Mouse (Mus musculus) intestine, postnatal 0 days (tissue): ENCODE measurements at regions not wholly inside any gene's neighbourhood (a gene's known extent, or its start where the extent isn't known, plus 50 kb on each side); places are given as distances from the start of the nearest gene placed in this dataset.

Experiments used
- ATAC-seq: fragments of 200-750 bp; cut with Nextera tagmentation; 2 replicates; pipeline ENCODE4 v1.8.0; 2017; ENCODE audit warnings: mild to moderate bottlenecking, moderate TSS enrichment, moderate library complexity
- H3K27ac ChIP-seq: fragments of 300-500 bp; sonication (generic); 2 replicates; pipeline ENCODE4 v1.5.1; 2014; ENCODE audit warnings: mild to moderate bottlenecking, low read depth, low read length, moderate library complexity
- H3K27me3 ChIP-seq: fragments of 300-500 bp; sonication (generic); replicated peaks from 2 replicates; pipeline ENCODE4 v1.6.1; 2014; ENCODE audit warnings: low read length, mixed read lengths; ENCODE audit not compliant: control insufficient read depth, insufficient read depth
- H3K36me3 ChIP-seq: fragments of 300-500 bp; sonication (generic); 2 replicates; pipeline ENCODE4 v1.6.1; 2014; ENCODE audit warnings: mild to moderate bottlenecking, moderate library complexity; ENCODE audit not compliant: control insufficient read depth, insufficient read depth
- H3K4me1 ChIP-seq: fragments of 300-500 bp; sonication (generic); replicated peaks from 2 replicates; pipeline ENCODE4 v1.6.1; 2014; ENCODE audit warnings: antibody characterized with exemption, low read length, mixed read lengths; ENCODE audit not compliant: control insufficient read depth, insufficient read depth
- H3K4me2 ChIP-seq: fragments of 300-500 bp; sonication (generic); replicated peaks from 2 replicates; pipeline ENCODE4 v1.6.1; 2014; ENCODE audit warnings: low read depth, mild to moderate bottlenecking, moderate library complexity
- H3K4me3 ChIP-seq: fragments of 300-500 bp; sonication (generic); 2 replicates; pipeline ENCODE4 v1.5.1; 2014; ENCODE audit warnings: low read depth, low read length
- H3K9ac ChIP-seq: fragments of 300-500 bp; sonication (generic); 2 replicates; pipeline ENCODE4 v1.6.1; 2014; ENCODE audit warnings: mild to moderate bottlenecking, low read depth, low read length
- H3K9me3 ChIP-seq: fragments of 300-500 bp; sonication (generic); 2 replicates; pipeline ENCODE4 v1.6.1; 2016; ENCODE audit warnings: mixed run types; ENCODE audit not compliant: control insufficient read depth
- CTCF ChIP-seq: sonication (generic); IDR thresholded peaks from 2 replicates; pipeline ENCODE4 v1.5.1; 2016; ENCODE audit warnings: low read depth, mild to moderate bottlenecking, control low read depth, antibody characterized with exemption, moderate library complexity
- WGBS: fragments of 180-500 bp; shearing (Covaris S2); extraction: QIAGEN DNeasy Blood & Tissue Kit; methylation state at CpG from one replicate; pipeline ENCODE4 v1.1.7; 2014; 5-methylcytosine and 5-hydroxymethylcytosine counted together

DNA sequence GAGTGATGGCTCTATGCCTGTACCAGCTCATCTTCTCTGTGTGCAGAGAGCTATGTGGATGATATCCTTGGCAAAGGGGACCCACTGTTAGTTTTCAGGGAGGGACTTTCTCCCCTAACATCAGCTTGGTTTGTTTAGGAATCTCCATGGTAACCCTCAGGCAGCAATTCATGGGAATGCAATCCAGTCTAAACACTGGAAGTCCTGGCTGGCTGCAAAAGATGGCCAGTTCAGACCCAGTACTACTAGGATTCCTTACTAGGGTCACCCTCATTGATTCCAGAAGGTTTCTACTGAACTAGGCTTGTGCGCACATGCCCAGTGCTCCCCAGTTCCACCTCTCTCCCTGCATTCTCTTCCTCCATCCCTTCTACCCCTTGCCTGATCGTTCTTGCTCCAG is 642.8 kb downstream of the Slc22a22 start:
- H3K27ac ChIP-seq, result no peak overlapping the region
- H3K4me2 ChIP-seq, result no peak overlapping the region
- TF ChIP-seq CTCF, result no peak
- no peaks in the 10 kb centered on the region for H3K27me3 ChIP-seq
- H3K4me3 ChIP-seq, result no peak overlapping the region
- H3K9me3 ChIP-seq, result no peaks in the 10 kb centered on the region
- no peak overlapping the region for H3K9ac ChIP-seq
- WGBS, result 76% methylated on average over 2 of the region's 2 CpGs
- H3K4me1 ChIP-seq, result no peaks in the 10 kb centered on the region
- ATAC-seq, result no peak
- H3K36me3 ChIP-seq, result no peaks in the 10 kb centered on the region

DNA sequence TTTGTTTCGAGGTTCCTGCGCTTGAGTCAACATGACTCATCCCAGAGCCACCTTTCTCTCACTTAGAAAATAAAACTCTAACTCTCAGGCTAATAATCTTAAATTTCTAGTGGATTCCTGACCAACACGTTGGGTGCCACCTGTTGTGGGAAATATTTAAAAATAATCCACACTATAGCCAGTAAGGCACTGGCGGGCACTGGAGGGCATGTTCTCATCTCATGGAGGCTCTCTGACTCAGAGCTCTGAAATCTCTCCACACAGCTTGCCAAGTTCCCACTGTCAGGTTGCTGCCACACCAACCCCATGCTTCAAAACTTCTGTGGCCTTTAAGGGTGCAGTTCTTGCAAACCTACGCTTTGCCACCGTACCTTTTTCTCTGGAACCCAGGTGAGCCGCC is 644.8 kb downstream of the Slc22a22 start:
- Histone ChIP-seq H3K9ac (no peak overlapping the region), H3K4me3 (no peak overlapping the region), H3K9me3 (no peaks in the 10 kb centered on the region), H3K36me3 (no peaks in the 10 kb centered on the region), H3K27ac (no peak overlapping the region), H3K27me3 (no peaks in the 10 kb centered on the region), H3K4me2 (no peak overlapping the region), H3K4me1 (no peaks in the 10 kb centered on the region)
- 96% methylated on average over 7 of the region's 7 CpGs for WGBS
- no peak for TF ChIP-seq CTCF
- ATAC-seq, result no peak

GRCm38 (mm10) chr15:56820977-56821579 is 656.3 kb downstream of the Slc22a22 start:
- TF ChIP-seq CTCF, result no peak
- 64% methylated on average over 8 of the region's 8 CpGs for WGBS
- no peak overlapping the region for H3K27ac ChIP-seq
- no peaks in the 10 kb centered on the region for H3K9me3 ChIP-seq
- no peaks in the 10 kb centered on the region for H3K27me3 ChIP-seq
- no peak overlapping the region for H3K4me3 ChIP-seq
- no peak overlapping the region for H3K9ac ChIP-seq
- no peaks in the 10 kb centered on the region for H3K36me3 ChIP-seq
- ATAC-seq, result no peak
- no peak overlapping the region for H3K4me2 ChIP-seq
- H3K4me1 ChIP-seq, result no peaks in the 10 kb centered on the region

DNA sequence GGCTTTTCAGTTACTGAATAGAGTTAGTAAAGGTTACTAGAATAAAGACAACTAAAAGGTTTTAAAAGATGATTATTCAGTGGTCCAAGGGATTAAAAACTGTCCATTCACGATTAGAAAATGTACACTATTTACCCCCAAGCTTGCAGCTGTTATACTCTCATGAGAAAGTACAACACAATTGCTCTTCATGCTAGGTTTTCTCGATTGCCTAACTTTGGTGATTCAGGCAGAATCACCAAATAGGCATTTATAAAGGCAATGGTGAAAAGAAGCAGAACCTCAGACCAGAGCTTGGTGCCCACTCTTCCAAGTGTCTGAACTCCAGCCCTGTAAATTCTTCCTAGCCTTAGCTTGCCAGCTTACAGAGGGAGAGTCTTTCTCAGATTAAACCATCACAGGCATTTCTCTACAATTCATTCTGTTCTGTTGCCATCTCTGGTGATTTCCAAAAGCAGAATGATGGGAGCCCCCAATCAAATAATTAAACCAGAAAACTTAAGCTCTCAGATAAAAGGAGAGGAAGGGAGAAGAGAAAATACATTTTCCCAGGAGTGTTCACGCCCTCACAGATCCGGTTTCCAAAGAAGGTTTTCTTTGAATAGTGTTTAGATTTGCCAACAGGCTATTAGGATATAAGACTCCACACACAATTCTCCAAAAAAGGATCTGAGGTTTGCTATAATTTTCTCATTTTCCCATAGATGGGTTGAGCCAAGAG is 657.0 kb downstream of the Slc22a22 start:
- Histone ChIP-seq H3K27me3 (no peaks in the 10 kb centered on the region), H3K9ac (no peak overlapping the region), H3K4me3 (no peak overlapping the region), H3K27ac (no peak overlapping the region), H3K4me2 (no peak overlapping the region), H3K36me3 (no peaks in the 10 kb centered on the region), H3K4me1 (no peaks in the 10 kb centered on the region), H3K9me3 (no peaks in the 10 kb centered on the region)
- no peak for TF ChIP-seq CTCF
- no peak for ATAC-seq
- 76% methylated on average over 4 of the region's 4 CpGs for WGBS

DNA sequence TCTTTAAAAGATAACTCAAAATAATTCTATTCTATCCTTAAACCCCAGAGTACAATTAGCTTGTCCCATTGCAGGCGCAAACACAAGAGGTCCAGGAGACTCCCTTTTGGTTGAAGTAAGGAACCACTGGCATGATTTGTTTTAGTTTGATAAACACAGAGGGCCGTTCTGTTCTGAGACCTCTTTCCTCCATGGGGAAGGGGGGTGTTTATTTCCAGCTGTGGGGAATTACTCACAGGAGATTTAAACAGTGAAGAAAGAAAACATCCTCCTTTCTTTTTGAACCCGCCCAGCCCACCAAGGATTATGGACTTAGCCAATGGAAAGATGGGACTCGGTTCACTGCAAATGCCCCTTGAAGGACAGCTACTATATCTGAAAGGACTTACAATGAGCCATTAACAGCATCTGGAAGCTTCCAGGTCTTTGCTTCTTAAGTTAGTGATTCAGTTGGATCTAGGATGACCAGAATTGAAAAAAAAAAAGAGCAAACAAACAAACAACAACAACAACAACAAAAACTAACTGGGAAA is 659.2 kb downstream of the Slc22a22 start:
- Histone ChIP-seq H3K4me1 (no peaks in the 10 kb centered on the region), H3K27ac (no peak overlapping the region), H3K4me3 (no peak overlapping the region), H3K4me2 (no peak overlapping the region), H3K9ac (no peak overlapping the region), H3K9me3 (no peaks in the 10 kb centered on the region), H3K27me3 (no peaks in the 10 kb centered on the region), H3K36me3 (no peaks in the 10 kb centered on the region)
- no peak for TF ChIP-seq CTCF
- WGBS, result 40% methylated on average over 4 of the region's 4 CpGs
- no peak for ATAC-seq

DNA sequence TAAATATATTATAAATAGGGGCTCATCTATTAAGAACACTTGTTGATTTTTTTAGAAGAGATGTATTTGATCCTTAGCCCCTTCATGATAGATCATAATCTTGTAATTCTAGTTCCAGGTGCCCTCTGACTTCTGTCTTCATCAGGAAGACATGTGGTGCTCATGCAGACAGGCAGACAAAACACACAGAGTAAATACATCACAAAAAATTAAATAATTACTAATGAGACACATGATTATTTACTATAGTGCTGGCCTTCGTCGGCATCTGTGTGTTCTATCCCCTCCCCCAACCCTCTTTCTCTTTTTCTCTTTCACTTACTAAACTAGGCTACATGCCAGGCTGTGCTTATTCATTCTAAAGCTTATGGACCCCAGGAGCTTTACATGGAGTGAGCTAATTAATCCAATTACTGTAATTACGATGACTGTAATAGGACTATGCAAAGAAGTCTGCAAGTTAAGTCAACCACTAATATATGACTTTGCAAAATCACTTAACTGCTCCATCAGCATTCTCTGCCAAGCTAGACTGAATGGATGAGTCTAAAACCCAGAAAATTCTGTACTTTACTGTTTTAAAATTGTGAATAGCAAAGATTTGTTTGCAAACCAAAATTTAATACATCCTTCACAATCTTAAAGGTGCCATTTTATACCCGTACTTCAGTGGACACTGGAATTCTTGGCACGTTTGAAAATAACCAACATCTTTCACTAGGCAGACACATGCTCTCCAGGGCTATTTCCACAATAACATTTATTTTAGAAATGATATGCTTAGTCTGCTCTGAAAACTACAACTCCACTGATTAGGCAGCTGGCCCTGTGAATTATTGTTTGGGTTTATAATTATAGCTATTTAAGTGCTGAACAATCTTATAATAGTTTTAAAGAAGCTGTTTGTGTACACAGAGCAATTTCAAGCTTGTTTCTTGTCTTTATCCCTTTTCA is 659.9 kb downstream of the Slc22a22 start:
- Histone ChIP-seq H3K27me3 (no peaks in the 10 kb centered on the region), H3K27ac (no peak overlapping the region)
- WGBS, result 53% methylated on average over 5 of the region's 5 CpGs

More for the DNA sequence above, 659.9 kb downstream of the Slc22a22 start:
- Histone ChIP-seq H3K9ac (no peak overlapping the region), H3K4me1 (no peaks in the 10 kb centered on the region), H3K36me3 (no peaks in the 10 kb centered on the region), H3K4me2 (no peak overlapping the region), H3K9me3 (no peaks in the 10 kb centered on the region), H3K4me3 (no peak overlapping the region)
- ATAC-seq, result no peak
- TF ChIP-seq CTCF, result no peak
